Mouse (Mus musculus) heart, postnatal 4 days (tissue): ENCODE data around the gene Clec4n. TPM values are rescaled to one million over a fixed set of nuclear protein-coding genes. Genes with fewer than 3 reads are reported as not detected.
"Not testable (repeated sequence)": the region's sequence is repeated elsewhere in the genome, so short reads cannot be mapped to it uniquely, and the experiment has no call there.

Source experiments
- DNase-seq: peaks from one replicate; pipeline ENCODE4 v3.0.0; 2021
- total RNA-seq, 2 experiments: library from RNA; stranded (reverse); gene quantifications; 2 replicates each; pipeline ENCODE4 v1.2.3; 2021

Gene Clec4n
- total RNA-seq, 2 experiments from 2014 or later: 0.71 to 1.2 TPM

DNA sequence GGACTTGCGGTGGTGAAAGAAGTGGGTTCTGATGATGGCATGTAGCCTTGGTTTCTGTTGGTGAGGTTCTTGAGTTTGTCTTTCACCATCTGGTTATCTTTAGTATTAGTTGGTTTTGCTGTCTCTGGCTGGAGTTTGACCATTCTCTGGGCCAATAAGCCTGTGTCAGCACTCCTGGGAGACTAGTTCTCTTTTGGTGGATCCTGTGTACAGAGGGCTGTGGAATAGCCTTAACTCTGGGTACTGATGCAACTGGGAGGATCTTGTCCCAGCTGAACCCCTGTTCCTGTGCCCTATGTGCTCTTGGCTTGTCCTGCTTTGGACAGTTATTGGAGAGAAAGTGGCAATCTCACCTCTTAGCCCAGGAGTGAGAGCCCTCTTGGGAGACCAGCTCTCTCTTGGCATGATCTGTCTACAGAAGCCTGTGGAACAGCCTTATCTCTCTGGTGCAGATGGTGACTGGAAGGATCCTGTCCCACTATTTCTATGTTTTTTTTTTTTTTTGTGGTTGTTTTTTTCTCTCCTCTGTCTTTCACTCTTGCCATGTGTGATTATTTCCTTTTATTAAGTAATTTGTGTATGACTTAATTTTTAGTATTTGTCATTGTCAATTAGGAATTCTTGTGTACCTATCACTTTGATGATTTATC, 63.2 kb downstream of the Clec4n start:
- DNase-seq: no peak

DNA sequence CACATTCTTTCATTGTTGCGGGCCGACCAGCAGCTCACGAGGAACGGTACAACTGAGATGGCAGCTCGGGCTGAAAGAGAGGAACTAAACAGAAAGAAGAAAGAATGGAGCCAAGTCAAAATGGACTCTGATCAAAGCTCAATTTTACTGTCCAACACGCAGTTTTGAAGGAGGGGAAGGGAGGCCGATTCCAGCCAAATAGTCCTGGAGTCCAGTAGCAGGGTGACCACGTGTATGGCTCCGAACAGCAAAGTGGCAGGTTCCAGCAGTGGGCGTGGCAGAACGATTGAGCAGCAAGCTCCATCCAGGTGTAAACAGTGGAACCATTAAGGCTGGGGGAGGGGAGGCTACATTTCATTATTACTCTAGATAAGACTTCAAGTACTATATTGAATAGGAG, 63.9 kb downstream of the Clec4n start:
- not testable (repeated sequence) for DNase-seq

Other genes with a start within 250 kb of the Clec4n start
- gene Clec4a4, start 239.5 kb upstream of the Clec4n start, total RNA-seq: not detected
- gene Clec4b1, start 179.9 kb upstream of the Clec4n start, total RNA-seq: not detected
- gene Clec4a2, start 123.4 kb upstream of the Clec4n start, total RNA-seq: 1 to 10 TPM; 1.1 to 1.3 TPM
- gene Clec4b2, start 57.0 kb upstream of the Clec4n start, total RNA-seq: not detected
- gene Clec4d, start 32.3 kb downstream of the Clec4n start, total RNA-seq: under 1 TPM in 1 of 2 experiments, not detected in 1; 0.34 TPM
- gene Clec4e, start 60.0 kb downstream of the Clec4n start, total RNA-seq: not detected
- not detected for gene Vmn2r19, start 78.5 kb downstream of the Clec4n start, total RNA-seq
- not detected for gene Vmn2r20, start 188.3 kb downstream of the Clec4n start, total RNA-seq